Mouse (Mus musculus) C2C12 (cell line): ENCODE results near the gene Cant1.

Experiments used
- CEBPB ChIP-seq: IDR thresholded peaks from one replicate; pipeline ENCODE4 v1.6.1; 2011; ENCODE audit warnings: low read depth, mild to moderate bottlenecking, control low read depth, moderate library complexity
- MAX ChIP-seq: IDR thresholded peaks from one replicate; pipeline ENCODE4 v1.6.1; 2011; ENCODE audit warnings: mild to moderate bottlenecking, control low read depth
- MYOG ChIP-seq: IDR thresholded peaks from one replicate; pipeline ENCODE4 v1.6.1; 2011; ENCODE audit not compliant: control insufficient read depth, insufficient read length; ENCODE audit errors: extremely low read depth

GRCm38 (mm10) chr11:118452955-118453354, 34.1 kb upstream of the Cant1 start:
- TF ChIP-seq MAX = no peak
- TF ChIP-seq MYOG = no peak
- TF ChIP-seq CEBPB = no peak
